Mouse (Mus musculus) heart, postnatal 0 days (tissue): ENCODE measurements around the gene Mup4. TPM values are rescaled to one million over a fixed set of nuclear protein-coding genes. Genes with fewer than 3 reads are reported as not detected.

ENCODE experiments used
- ATAC-seq: fragments of 200-750 bp; cut with Nextera tagmentation; 2 replicates; pipeline ENCODE4 v1.8.0; 2017; ENCODE audit warnings: low read depth, moderate number of reproducible peaks, moderate library complexity; ENCODE audit not compliant: insufficient read depth
- DNase-seq: peaks from one replicate; pipeline ENCODE4 v3.0.0-alpha.2; 2016; ENCODE audit warnings: low spot score
- H3K27ac ChIP-seq: fragments of 300-500 bp; sonication (generic); 2 replicates; pipeline ENCODE4 v1.5.1; 2014; ENCODE audit warnings: low read depth, mild to moderate bottlenecking
- H3K27me3 ChIP-seq: fragments of 300-500 bp; sonication (generic); 2 replicates; pipeline ENCODE4 v1.6.1; 2014; ENCODE audit warnings: low read length, mixed read lengths; ENCODE audit not compliant: control insufficient read depth, insufficient read depth
- H3K36me3 ChIP-seq: fragments of 300-500 bp; sonication (generic); replicated peaks from 2 replicates; pipeline ENCODE4 v1.6.1; 2014; ENCODE audit warnings: low read length, mixed read lengths; ENCODE audit not compliant: control insufficient read depth, insufficient read depth
- H3K4me1 ChIP-seq: fragments of 300-500 bp; sonication (generic); 2 replicates; pipeline ENCODE4 v1.6.1; 2014; ENCODE audit warnings: antibody characterized with exemption; ENCODE audit not compliant: control insufficient read depth, insufficient read depth
- H3K4me2 ChIP-seq: fragments of 300-500 bp; sonication (generic); 2 replicates; pipeline ENCODE4 v1.6.1; 2014; ENCODE audit warnings: low read depth, mild to moderate bottlenecking, low read length, moderate library complexity
- H3K4me3 ChIP-seq: fragments of 300-500 bp; sonication (generic); 2 replicates; pipeline ENCODE4 v1.5.1; 2014; ENCODE audit warnings: low read depth, low read length
- H3K9ac ChIP-seq: fragments of 300-500 bp; sonication (generic); replicated peaks from 2 replicates; pipeline ENCODE4 v1.6.1; 2014; ENCODE audit warnings: low read depth, low read length, mixed read lengths
- H3K9me3 ChIP-seq: fragments of 300-500 bp; sonication (generic); replicated peaks from 2 replicates; pipeline ENCODE4 v1.6.1; 2016; ENCODE audit warnings: low read length; ENCODE audit not compliant: control insufficient read depth
- CTCF ChIP-seq: IDR thresholded peaks from 2 replicates; pipeline ENCODE4 v1.5.1; 2016; ENCODE audit warnings: antibody characterized with exemption, control low read depth, low read depth
- EP300 ChIP-seq: IDR thresholded peaks from 2 replicates; pipeline ENCODE4 v1.6.1; 2016; ENCODE audit warnings: antibody characterized with exemption, low read depth
- WGBS: fragments of 180-500 bp; shearing (Covaris S2); extraction: QIAGEN DNeasy Blood & Tissue Kit; methylation state at CpG from one replicate; pipeline ENCODE4 v1.1.7; 2014; 5-methylcytosine and 5-hydroxymethylcytosine counted together
- polyA plus RNA-seq: library from polyadenylated mRNA; unstranded; fragments of >200 nt; fragmentation: Nextera tagmentation; extraction: Ambion mirVana; gene quantifications from 2 replicates; pipeline ENCODE4 v1.2.1, GENCODE M21; 2015
- total RNA-seq: library from RNA; depleted of rRNA; stranded (reverse); fragments of >200 nt; gene quantifications from 2 replicates; pipeline ENCODE4 v1.2.3, GENCODE M21; 2014; ENCODE audit warnings: low replicate concordance

Gene Mup4
- total and polyA plus RNA-seq, 2 experiments from 2014 or later: not detected

DNA sequence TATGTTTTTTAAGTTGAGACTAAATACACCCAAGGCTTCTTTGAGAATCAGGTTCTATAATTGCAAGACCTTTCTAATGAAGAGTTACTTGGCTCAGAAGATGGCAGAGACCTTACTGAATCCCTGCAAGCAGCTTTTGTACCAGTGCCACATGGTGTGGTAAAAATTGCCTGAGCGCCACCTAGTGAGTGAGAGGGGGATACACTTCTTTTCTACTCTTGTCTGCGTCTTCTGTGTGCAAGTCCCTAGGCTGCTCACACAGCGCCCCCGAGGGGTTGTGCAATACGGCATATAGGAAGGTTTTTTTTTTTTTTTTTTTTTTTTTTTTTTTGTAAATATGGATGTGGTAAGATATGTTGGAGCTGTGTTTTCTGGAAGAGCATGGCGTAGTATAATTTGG lies 32.2 kb downstream of the Mup4 start:
- no peak overlapping the region for H3K9ac ChIP-seq
- DNase-seq (peak; percentile 86), ATAC-seq (peak; percentile 88)
- H3K27me3 ChIP-seq: no peaks in the 10 kb centered on the region
- H3K4me2 ChIP-seq: no peak overlapping the region
- no peaks in the 10 kb centered on the region for H3K36me3 ChIP-seq
- H3K4me3 ChIP-seq: no peak overlapping the region
- peaks cover 6% of the 10 kb centered on the region; the same call in 1 of the 2 replicates for H3K4me1 ChIP-seq
- 10% methylated on average over 6 of the region's 6 CpGs for WGBS
- TF ChIP-seq CTCF (peak; percentile 89), EP300 (no peak)
- H3K27ac ChIP-seq: no peak overlapping the region
- H3K9me3 ChIP-seq: no peaks in the 10 kb centered on the region

DNA sequence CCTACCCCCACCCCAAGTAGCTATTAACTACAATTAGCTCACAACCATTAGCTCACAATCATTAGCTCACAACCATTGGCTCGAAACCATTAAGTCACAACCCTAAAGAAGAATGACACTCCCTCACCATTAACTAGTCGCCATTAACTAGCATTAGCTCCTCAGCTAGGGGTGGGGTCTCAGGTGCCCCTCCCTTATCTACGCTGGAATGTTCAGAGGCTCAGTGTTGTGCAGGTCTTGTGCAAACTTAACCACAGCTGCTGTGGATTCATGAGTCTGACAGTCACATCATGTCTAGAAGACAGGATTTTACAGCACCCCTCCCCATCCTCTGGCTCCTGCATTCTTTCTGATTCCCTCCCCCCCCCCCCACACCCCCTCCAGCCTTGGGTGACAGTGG lies 32.8 kb downstream of the Mup4 start:
- DNase-seq (no peak), ATAC-seq (no peak)
- Histone ChIP-seq H3K9me3 (no peaks in the 10 kb centered on the region), H3K36me3 (no peaks in the 10 kb centered on the region), H3K27me3 (no peaks in the 10 kb centered on the region), H3K4me3 (no peak overlapping the region), H3K4me2 (no peak overlapping the region), H3K4me1 (peaks cover 6% of the 10 kb centered on the region; the same call in 1 of the 2 replicates), H3K27ac (no peak overlapping the region), H3K9ac (no peak overlapping the region)
- 78% methylated on average over 3 of the region's 3 CpGs for WGBS
- TF ChIP-seq EP300: no peak

DNA sequence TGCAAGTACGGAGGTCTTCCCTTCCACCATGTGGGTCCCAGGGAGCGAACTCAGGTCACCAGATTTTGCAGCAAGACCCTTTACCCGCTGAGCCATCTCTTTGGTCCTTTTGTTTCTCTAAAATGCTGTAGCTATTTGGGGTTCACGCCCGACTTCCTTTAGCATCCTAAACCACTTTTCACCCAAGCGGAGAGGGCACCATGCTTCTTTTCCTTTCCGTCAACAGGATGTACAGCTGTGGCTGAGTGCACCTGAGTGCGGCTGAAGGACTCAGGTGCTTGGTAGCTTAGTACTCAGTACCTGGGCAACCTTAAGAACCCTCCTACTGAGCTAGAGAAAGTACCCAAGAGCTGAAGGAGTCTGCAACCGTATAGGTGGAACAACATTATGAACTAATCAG lies 35.4 kb downstream of the Mup4 start:
- no peaks in the 10 kb centered on the region for H3K9me3 ChIP-seq
- WGBS: 88% methylated on average over 9 of the region's 9 CpGs
- no peak overlapping the region for H3K9ac ChIP-seq
- H3K4me3 ChIP-seq: no peak overlapping the region
- H3K4me1 ChIP-seq: peaks cover 14% of the 10 kb centered on the region
- H3K36me3 ChIP-seq: no peaks in the 10 kb centered on the region
- TF ChIP-seq CTCF: no peak
- no peak for TF ChIP-seq EP300
- ATAC-seq (no peak), DNase-seq (no peak)
- no peak overlapping the region for H3K27ac ChIP-seq
- no peak overlapping the region for H3K4me2 ChIP-seq
- H3K27me3 ChIP-seq: no peaks in the 10 kb centered on the region

GRCm38 (mm10) chr4:59917966-59918365 lies 42.5 kb downstream of the Mup4 start:
- Histone ChIP-seq H3K9me3 (no peaks in the 10 kb centered on the region), H3K4me2 (no peak overlapping the region), H3K27ac (no peak overlapping the region), H3K36me3 (no peaks in the 10 kb centered on the region), H3K4me1 (peaks cover 8% of the 10 kb centered on the region), H3K9ac (no peak overlapping the region), H3K27me3 (no peaks in the 10 kb centered on the region), H3K4me3 (no peak overlapping the region)
- ATAC-seq: no peak
- 90% methylated on average over 3 of the region's 3 CpGs for WGBS
- no peak for DNase-seq
- no peak for TF ChIP-seq CTCF
- no peak for TF ChIP-seq EP300

- 26% methylated on average over 22 of the region's 22 CpGs for WGBS
- H3K27me3 ChIP-seq: no peaks in the 10 kb centered on the region
- no peak within 1 kb of the TSS for H3K4me3 ChIP-seq
- H3K9ac ChIP-seq: no peak within 1 kb of the TSS
- ATAC-seq (no peak), DNase-seq (no peak)
- TF ChIP-seq EP300: no peak
- TF ChIP-seq CTCF: no peak
- H3K4me1 ChIP-seq: no peaks in the 10 kb centered on the region
- no peak within 1 kb of the TSS for H3K27ac ChIP-seq
- H3K4me2 ChIP-seq: no peak within 1 kb of the TSS
- H3K9me3 ChIP-seq: no peaks in the 10 kb centered on the region
- no peaks in the 10 kb centered on the region for H3K36me3 ChIP-seq
Observed at GRCm38 (mm10) chr4:59914608-59915403, 45.7 kb downstream of the Mup4 start, which contains the start of gene Slc46a2. Gene Slc46a2, minus strand, starts transcription at chr4:59915056.

GRCm38 (mm10) chr4:59908785-59909184 lies 51.7 kb downstream of the Mup4 start:
- Histone ChIP-seq H3K27ac (no peak overlapping the region), H3K4me1 (0 out of 2 replicates have a peak, but pooled peaks cover 5% of the 10 kb centered on the region), H3K27me3 (no peaks in the 10 kb centered on the region), H3K4me2 (no peak overlapping the region), H3K9ac (no peak overlapping the region), H3K36me3 (no peaks in the 10 kb centered on the region), H3K4me3 (no peak overlapping the region), H3K9me3 (no peaks in the 10 kb centered on the region)
- no peak for ATAC-seq
- WGBS: 100% methylated on average over 2 of the region's 2 CpGs
- no peak for DNase-seq
- TF ChIP-seq CTCF: no peak
- no peak for TF ChIP-seq EP300
